Mouse (Mus musculus): ENCODE results near the gene Tnk2.
A peak's percentile ranks its signal among the peaks of the same experiment; 100 is the strongest.

Gene Tnk2

GRCm38 (mm10) chr16:32660557-32661321 is 17.1 kb downstream of the Tnk2 start:
- peak; percentile 80 for DNase-seq

GRCm38 (mm10) chr16:32661493-32661921 is 17.8 kb downstream of the Tnk2 start:
- no peak for DNase-seq

- DNase-seq = no peak
These were observed 18.7 kb downstream of the Tnk2 start for GRCm38 (mm10) chr16:32662372-32662771.

GRCm38 (mm10) chr16:32663231-32663858 is 19.7 kb downstream of the Tnk2 start:
- DNase-seq = peak; percentile 57

- DNase-seq = no peak
These were observed 20.5 kb downstream of the Tnk2 start for GRCm38 (mm10) chr16:32664211-32664610.

GRCm38 (mm10) chr16:32665851-32666665 is 22.4 kb downstream of the Tnk2 start:
- no peak for DNase-seq

GRCm38 (mm10) chr16:32666671-32667551 is 23.2 kb downstream of the Tnk2 start:
- DNase-seq = no peak

- no peak for DNase-seq
These were observed 23.8 kb downstream of the Tnk2 start for GRCm38 (mm10) chr16:32667552-32667872.

GRCm38 (mm10) chr16:32668030-32668429 is 24.4 kb downstream of the Tnk2 start:
- DNase-seq = no peak

- DNase-seq = no peak
These were observed 24.8 kb downstream of the Tnk2 start for GRCm38 (mm10) chr16:32668472-32668871.

GRCm38 (mm10) chr16:32669243-32669642 is 25.6 kb downstream of the Tnk2 start:
- no peak for DNase-seq

- DNase-seq = no peak
These were observed 26.9 kb downstream of the Tnk2 start for GRCm38 (mm10) chr16:32670354-32671124.

GRCm38 (mm10) chr16:32671206-32671887 is 27.7 kb downstream of the Tnk2 start:
- no peak for DNase-seq

GRCm38 (mm10) chr16:32672250-32672649 is 28.6 kb downstream of the Tnk2 start:
- DNase-seq = no peak

GRCm38 (mm10) chr16:32672861-32673560 is 29.3 kb downstream of the Tnk2 start:
- DNase-seq = no peak

GRCm38 (mm10) chr16:32674121-32674740 is 30.6 kb downstream of the Tnk2 start:
- DNase-seq = no peak

- DNase-seq = no peak
These were observed 33.5 kb downstream of the Tnk2 start for GRCm38 (mm10) chr16:32677040-32677700.

GRCm38 (mm10) chr16:32677903-32678302 is 34.2 kb downstream of the Tnk2 start:
- DNase-seq = no peak

GRCm38 (mm10) chr16:32678812-32679211 is 35.1 kb downstream of the Tnk2 start:
- no peak for DNase-seq

- DNase-seq = no peak
These were observed 36.3 kb downstream of the Tnk2 start for GRCm38 (mm10) chr16:32679976-32680375.
